Mouse (Mus musculus): Measurements from ENCODE around the gene Psmf1.

Psmf1 gene

GRCm38 (mm10) chr2:151735422-151735821 is 8.6 kb downstream of the Psmf1 start:
- no peak for DNase-seq (ENCODE audit: low read depth, low spot score)

GRCm38 (mm10) chr2:151733151-151733865 is 10.7 kb downstream of the Psmf1 start:
- no peak for DNase-seq (ENCODE audit: low read depth, low spot score)

- DNase-seq (ENCODE audit: low read depth, low spot score) = no peak
These were observed 19.9 kb downstream of the Psmf1 start for GRCm38 (mm10) chr2:151724094-151724493.

DNA sequence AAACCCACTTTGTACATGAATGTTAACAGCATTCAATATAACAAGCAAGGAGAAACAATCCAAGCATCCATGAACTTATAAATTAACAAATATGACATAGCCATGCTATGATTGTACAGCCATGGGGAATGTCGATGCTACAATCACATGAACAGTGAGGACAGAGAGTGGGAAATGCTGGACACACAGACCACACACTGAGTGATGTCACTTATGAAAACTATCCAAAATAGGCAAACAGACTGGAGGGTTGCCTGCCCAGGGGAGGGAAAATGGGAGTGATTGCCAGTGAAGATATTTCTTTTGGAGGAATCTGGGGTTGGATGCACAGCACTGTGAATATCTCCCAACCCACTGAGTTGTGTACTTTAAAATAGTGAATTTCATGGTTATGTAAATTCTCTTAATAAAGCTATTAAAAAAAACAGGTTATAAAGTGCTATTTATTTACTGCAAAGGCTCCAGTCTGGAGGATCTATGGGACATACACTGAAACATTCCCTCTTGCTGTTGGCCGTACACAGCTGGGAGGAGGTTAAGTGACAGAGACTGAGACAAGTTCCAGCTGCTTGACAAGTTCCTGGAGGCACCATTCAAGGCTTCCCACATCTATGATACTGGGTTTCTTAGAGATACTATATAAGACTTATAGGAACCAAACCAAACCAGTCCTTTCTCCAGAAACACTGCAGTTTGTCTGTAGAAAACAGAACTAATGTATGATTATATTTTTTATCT is 27.5 kb downstream of the Psmf1 start:
- DNase-seq (ENCODE audit: low read depth, low spot score) = no peak

- no peak for DNase-seq (ENCODE audit: low read depth, low spot score)
These were observed 28.5 kb downstream of the Psmf1 start for GRCm38 (mm10) chr2:151715526-151715925.

DNA sequence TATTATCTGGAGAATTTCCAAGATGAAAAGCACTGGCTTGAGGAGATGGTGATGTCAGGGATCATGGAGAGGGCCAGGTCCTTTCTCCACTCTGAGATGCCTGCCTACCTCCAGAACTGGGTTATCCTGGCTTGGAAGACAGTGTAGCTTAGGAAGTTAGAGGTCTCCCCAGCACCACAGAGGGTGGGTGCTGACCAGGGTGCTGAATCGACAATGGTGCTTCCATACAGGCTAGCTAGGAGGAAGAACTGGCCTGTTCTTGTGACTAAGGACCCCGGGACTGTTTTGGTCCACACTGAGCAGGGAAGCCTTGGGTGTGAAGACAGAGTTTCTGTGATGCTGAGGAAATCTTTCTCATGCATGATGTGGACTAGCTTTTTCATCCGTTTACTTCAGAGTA is 31.3 kb downstream of the Psmf1 start:
- DNase-seq (ENCODE audit: low read depth, low spot score) = peak; percentile 60

DNA sequence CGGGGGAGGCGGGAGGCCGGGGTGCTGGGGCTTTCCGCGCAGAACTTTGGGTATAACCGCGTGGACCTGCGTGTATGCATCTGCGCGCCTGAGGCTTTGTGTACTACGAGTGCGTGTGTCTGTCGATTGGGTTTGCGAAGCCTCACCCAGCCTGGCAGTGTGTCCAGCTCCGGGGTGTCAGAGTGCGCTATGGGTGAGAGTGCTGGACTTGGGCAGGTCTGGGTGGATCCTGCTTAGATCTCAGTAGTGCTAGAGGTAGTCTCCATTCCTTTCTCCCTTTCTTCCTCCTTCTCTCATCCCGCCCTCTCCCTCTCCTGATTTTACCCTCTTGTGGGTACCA is 41.2 kb downstream of the Psmf1 start:
- DNase-seq (ENCODE audit: low read depth, low spot score) = peak; percentile 47

DNA sequence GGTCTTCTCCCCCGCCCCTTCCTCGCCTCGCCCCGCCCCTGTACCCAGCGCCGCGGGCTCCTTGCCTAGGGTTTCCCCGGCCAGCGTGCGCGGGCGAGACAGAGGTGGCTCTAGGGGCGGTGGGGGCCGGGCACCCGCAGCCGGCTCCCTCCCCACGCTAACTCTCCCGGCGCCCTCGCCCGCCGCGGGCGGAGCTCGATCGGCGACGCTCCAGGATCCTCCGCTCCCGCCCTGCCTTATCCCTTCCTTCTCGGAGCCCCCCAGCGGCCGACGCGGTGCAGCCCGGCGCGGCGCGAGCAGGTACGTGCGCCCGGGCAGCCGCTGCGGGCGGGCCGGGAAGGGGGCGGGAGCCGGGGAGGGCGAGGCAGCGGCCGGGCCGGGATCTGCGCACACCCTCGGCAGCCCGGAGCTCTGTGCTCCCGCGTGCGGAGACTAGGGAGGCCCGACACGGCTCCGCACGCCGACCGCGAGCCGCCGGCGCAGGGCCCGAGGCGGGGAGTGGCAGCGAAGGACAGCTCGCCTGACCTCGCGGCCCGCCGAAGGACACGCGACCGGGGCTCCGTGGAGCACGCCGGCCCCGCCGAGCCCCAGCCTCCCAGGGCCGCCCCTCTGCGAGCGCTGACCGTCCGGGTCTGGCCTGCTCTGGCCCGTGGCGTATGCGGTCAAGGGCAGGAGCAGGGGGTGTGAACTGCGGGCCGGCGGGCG is 41.7 kb downstream of the Psmf1 start:
- DNase-seq (ENCODE audit: low read depth, low spot score) = peak; percentile 49

- peak; percentile 45 for DNase-seq (ENCODE audit: low read depth, low spot score)
These were observed 42.5 kb downstream of the Psmf1 start, which contains the start of gene Tmem74b for GRCm38 (mm10) chr2:151701231-151702145. Tmem74b (plus strand) TSS chr2:151702008.

GRCm38 (mm10) chr2:151682976-151683375 is 61.0 kb downstream of the Psmf1 start:
- DNase-seq (ENCODE audit: low read depth, low spot score) = no peak

GRCm38 (mm10) chr2:151682357-151682756 is 61.6 kb downstream of the Psmf1 start:
- DNase-seq (ENCODE audit: low read depth, low spot score) = peak; percentile 13

- peak; percentile 16 for DNase-seq (ENCODE audit: low read depth, low spot score)
These were observed 67.8 kb downstream of the Psmf1 start for GRCm38 (mm10) chr2:151676234-151676633.

GRCm38 (mm10) chr2:151670968-151671329 is 73.0 kb downstream of the Psmf1 start:
- no peak for DNase-seq (ENCODE audit: low read depth, low spot score)

GRCm38 (mm10) chr2:151670026-151670967 is 73.7 kb downstream of the Psmf1 start:
- peak; percentile 51 for DNase-seq (ENCODE audit: low read depth, low spot score)

- no peak for DNase-seq (ENCODE audit: low read depth, low spot score)
These were observed 75.6 kb downstream of the Psmf1 start, which contains the start of gene Rad21l for GRCm38 (mm10) chr2:151668433-151668832. Rad21l (minus strand) TSS chr2:151668533.
